Mouse (Mus musculus): ENCODE measurements at regions not wholly inside any gene's neighbourhood (a gene's known extent, or its start where the extent isn't known, plus 50 kb on each side); places are given as distances from the start of the nearest gene placed in this dataset.
A peak's percentile ranks its signal among the peaks of the same experiment; 100 is the strongest.
"Not testable (repeated sequence)": the region's sequence is repeated elsewhere in the genome, so short reads cannot be mapped to it uniquely, and the experiment has no call there.

- not testable (repeated sequence) for DNase-seq
Observed at GRCm38 (mm10) chr3:22010700-22010991, 65.8 kb upstream of the Tbl1xr1 start.

- DNase-seq: no peak
Observed at GRCm38 (mm10) chr3:22021360-22021935, 55.0 kb upstream of the Tbl1xr1 start.

- DNase-seq: peak in 1 of 2 experiments; percentile 5
Observed at GRCm38 (mm10) chr3:22022418-22022817, 54.0 kb upstream of the Tbl1xr1 start.

- DNase-seq: peak; percentile 6 to 32
Observed at GRCm38 (mm10) chr3:22023049-22023448, 53.4 kb upstream of the Tbl1xr1 start.

GRCm38 (mm10) chr3:22023551-22023950 lies 52.9 kb upstream of the Tbl1xr1 start:
- DNase-seq: no peak

GRCm38 (mm10) chr3:22024200-22024599 lies 52.3 kb upstream of the Tbl1xr1 start:
- peak; percentile 56 to 64 for DNase-seq

GRCm38 (mm10) chr3:22025119-22025518 lies 51.3 kb upstream of the Tbl1xr1 start:
- DNase-seq: peak; percentile 1 to 8

GRCm38 (mm10) chr3:22025615-22026014 lies 50.8 kb upstream of the Tbl1xr1 start:
- no peak for DNase-seq
